Mouse (Mus musculus): Measurements from ENCODE around the gene Cux2. TPM values are rescaled to one million over a fixed set of nuclear protein-coding genes. Genes with fewer than 3 reads are reported as not detected.

Cux2 gene
- polyA plus RNA-seq, 1 experiment = not detected

GRCm38 (mm10) chr5:121894647-121895046, 155.3 kb downstream of the Cux2 start:
- no peak for TF ChIP-seq GATA1 (IDR thresholded peaks at IDR 0.05; ENCODE audit: low read length)

DNA sequence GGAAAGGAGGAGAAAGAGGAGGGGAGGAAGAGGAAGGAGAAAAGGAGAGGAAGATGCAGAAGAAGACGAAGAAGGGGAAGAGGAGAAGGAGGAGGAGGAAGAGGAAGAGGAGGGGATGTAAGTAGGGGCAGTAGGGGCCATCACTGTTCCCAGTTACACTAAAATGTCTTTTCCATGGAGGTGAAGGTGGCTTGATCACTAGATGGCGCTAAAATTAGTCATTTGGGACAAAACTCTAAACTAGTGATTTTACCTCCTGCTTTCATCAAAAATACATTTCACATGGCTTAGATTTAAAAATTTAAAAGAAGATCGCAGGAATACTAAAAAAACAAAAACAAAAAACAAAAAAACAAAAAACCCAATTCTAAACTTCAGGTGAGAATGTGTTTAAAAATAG, 156.3 kb downstream of the Cux2 start:
- no peak for TF ChIP-seq GATA1 (IDR thresholded peaks at IDR 0.05; ENCODE audit: low read length)

- no peak for TF ChIP-seq GATA1 (IDR thresholded peaks at IDR 0.05; ENCODE audit: low read length)
Measured at GRCm38 (mm10) chr5:121892281-121892680, 157.6 kb downstream of the Cux2 start.

GRCm38 (mm10) chr5:121890925-121891324, 159.0 kb downstream of the Cux2 start:
- TF ChIP-seq GATA1 (IDR thresholded peaks at IDR 0.05; ENCODE audit: low read length) = no peak

- TF ChIP-seq GATA1 (IDR thresholded peaks at IDR 0.05; ENCODE audit: low read length) = no peak
Measured at GRCm38 (mm10) chr5:121889819-121890362, 160.0 kb downstream of the Cux2 start.

- no peak for TF ChIP-seq GATA1 (IDR thresholded peaks at IDR 0.05; ENCODE audit: low read length)
Measured at GRCm38 (mm10) chr5:121889375-121889774, 160.5 kb downstream of the Cux2 start.

DNA sequence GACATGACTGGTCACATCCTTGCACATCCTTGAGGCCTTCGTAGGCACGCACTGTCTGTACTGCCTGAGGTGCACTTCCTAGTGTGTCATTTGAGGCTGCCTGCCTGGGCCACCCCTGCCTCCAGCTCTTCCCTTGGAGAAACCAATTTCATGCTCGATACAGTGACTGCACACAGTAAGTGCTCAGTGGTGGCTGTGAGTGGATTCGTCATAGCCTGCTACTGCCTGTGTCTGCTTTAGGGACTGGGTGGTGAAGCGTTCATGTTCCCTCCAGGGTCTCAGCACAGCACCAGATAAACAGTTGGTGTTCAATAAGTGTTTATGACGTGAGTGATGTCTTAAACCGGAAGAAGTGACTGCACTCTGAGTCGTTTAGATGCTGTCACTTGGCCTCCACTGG, 166.5 kb downstream of the Cux2 start:
- TF ChIP-seq GATA1 (IDR thresholded peaks at IDR 0.05; ENCODE audit: low read length) = no peak

- TF ChIP-seq GATA1 (IDR thresholded peaks at IDR 0.05; ENCODE audit: low read length) = no peak
Measured at GRCm38 (mm10) chr5:121879211-121879610, 170.7 kb downstream of the Cux2 start.

GRCm38 (mm10) chr5:121878703-121879102, 171.2 kb downstream of the Cux2 start:
- no peak for TF ChIP-seq GATA1 (IDR thresholded peaks at IDR 0.05; ENCODE audit: low read length)

DNA sequence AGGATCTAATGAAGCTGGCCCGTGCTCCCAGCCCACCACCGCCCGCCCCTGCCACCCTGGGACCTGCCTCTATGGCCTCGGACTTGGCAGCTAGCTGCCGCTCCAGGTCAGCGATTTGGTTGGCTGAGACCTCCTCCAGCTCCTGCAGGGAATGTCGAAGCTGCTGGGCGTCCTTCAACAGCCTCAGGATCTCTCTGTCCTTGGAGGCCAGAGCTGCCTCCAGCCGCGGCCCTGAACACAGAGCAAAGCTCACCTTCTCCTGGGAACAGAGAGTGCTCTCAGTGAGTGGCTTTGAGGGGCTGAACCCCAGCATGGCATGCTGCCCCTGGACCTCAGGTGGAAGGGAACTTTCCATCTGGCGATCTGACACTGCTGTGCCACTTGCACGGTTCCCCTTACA, 173.0 kb downstream of the Cux2 start:
- TF ChIP-seq GATA1 (IDR thresholded peaks at IDR 0.05; ENCODE audit: low read length) = no peak

GRCm38 (mm10) chr5:121875041-121875440, 174.9 kb downstream of the Cux2 start:
- TF ChIP-seq GATA1 (IDR thresholded peaks at IDR 0.05; ENCODE audit: low read length) = no peak

DNA sequence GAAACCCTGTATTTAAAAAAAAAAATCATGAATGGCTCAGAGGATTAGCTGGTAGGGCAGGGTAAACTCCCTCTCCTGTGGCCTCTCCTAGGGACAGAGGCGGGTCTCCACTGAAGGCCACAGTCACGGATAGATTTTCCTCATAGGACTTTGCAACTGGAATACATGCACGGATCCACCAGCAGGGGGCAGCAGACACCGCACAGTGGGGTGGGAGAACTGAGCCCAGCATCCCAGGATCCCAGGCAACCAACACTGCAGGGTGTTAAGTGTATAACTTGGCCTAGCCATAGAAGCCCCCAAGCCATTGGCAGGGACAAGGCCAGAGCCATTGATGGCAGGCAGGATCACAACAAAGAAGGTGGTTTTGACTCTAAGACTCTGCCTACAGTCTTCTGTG, 177.7 kb downstream of the Cux2 start:
- no peak for TF ChIP-seq GATA1 (IDR thresholded peaks at IDR 0.05; ENCODE audit: low read length)

- no peak for TF ChIP-seq GATA1 (IDR thresholded peaks at IDR 0.05; ENCODE audit: low read length)
Measured at GRCm38 (mm10) chr5:121871515-121872030, 178.3 kb downstream of the Cux2 start.

DNA sequence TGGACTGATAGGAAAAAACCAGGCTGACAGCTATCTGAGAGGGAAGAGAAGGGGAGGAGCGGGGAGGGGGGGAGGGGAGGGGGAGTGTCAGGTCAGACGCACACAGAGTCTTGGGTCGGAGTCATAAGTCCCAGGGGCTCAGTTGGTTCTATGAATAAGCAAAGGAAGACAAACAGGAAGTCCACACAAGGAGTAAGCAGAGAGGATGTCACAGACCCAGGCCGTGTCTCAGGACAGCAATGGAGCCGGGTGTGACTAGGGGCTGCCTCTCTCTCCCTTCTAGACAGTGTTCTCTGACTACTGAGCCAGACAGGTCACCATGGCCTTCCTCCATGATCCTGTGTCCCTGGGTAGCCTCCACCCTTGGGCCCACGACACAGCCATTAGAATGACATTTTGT, 179.1 kb downstream of the Cux2 start:
- no peak for TF ChIP-seq GATA1 (IDR thresholded peaks at IDR 0.05; ENCODE audit: low read length)

DNA sequence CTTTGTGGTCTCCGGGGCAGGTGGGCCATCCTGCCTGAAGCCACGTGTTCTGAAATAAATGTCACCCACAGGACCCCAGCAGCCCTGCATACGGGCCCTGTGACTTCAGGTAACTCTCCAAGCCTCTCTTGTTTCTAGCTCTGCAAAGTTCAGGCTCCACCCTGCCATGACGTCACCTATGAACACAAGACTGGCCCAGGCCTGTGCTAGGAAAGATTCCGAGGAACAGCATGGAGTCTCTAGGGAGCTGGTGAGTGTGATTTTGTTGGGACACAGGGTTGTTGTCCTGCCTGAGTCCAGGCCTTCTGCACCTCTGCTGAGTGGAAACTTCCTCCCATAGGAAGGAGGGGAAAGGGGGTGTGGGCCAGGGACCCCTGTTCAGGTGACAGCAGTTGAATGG, 181.9 kb downstream of the Cux2 start:
- no peak for TF ChIP-seq GATA1 (IDR thresholded peaks at IDR 0.05; ENCODE audit: low read length)

DNA sequence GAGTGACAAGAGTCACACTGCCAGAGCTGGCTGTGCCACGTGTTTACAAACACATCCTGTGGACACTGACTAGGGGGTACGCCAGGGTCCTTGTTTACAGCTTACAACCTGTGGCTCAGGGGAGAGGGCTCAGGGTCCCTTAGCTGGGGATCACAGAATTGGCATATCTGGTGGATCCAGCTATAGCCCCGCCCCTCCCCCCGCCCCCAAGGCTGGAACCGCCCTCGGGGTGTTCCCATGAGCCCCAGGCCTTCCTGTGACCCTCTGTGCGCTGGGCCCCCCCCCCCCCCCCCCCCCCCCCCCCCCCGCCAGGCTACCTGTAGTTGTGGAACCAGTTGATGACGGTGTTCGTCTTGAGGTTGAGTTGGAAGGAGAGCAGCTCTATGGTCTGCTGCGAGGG, 185.6 kb downstream of the Cux2 start:
- no peak for TF ChIP-seq GATA1 (IDR thresholded peaks at IDR 0.05; ENCODE audit: low read length)

GRCm38 (mm10) chr5:121861964-121862363, 187.9 kb downstream of the Cux2 start:
- no peak for TF ChIP-seq GATA1 (IDR thresholded peaks at IDR 0.05; ENCODE audit: low read length)

- TF ChIP-seq GATA1 (IDR thresholded peaks at IDR 0.05; ENCODE audit: low read length) = no peak
Measured at GRCm38 (mm10) chr5:121858427-121858826, 191.5 kb downstream of the Cux2 start.

All from G1E-ER4 (cell line).